Mouse (Mus musculus) embryonic facial prominence, embryonic 13.5 days (tissue): ENCODE measurements around the gene Kiz. TPM values are rescaled to one million over a fixed set of nuclear protein-coding genes. Genes with fewer than 3 reads are reported as not detected.

Source experiments
- ATAC-seq: fragments of 200-750 bp; cut with Nextera tagmentation; 2 replicates; pipeline ENCODE4 v1.8.0; 2017; ENCODE audit warnings: low read depth; ENCODE audit not compliant: insufficient number of reproducible peaks, insufficient read depth, low FRiP score, low TSS enrichment
- H3K27ac ChIP-seq: fragments of 300-500 bp; sonication (generic); 2 replicates; pipeline ENCODE4 v1.5.1; 2015; ENCODE audit warnings: moderate library complexity, mild to moderate bottlenecking, inconsistent platforms
- H3K27me3 ChIP-seq: fragments of 300-500 bp; sonication (generic); 2 replicates; pipeline ENCODE4 v1.6.1; 2015; ENCODE audit warnings: mild to moderate bottlenecking, inconsistent platforms
- H3K36me3 ChIP-seq: fragments of 300-500 bp; sonication (generic); 2 replicates; pipeline ENCODE4 v1.6.1; 2015; ENCODE audit warnings: mild to moderate bottlenecking, inconsistent platforms
- H3K4me1 ChIP-seq: fragments of 300-500 bp; sonication (generic); 2 replicates; pipeline ENCODE4 v1.6.1; 2015; ENCODE audit warnings: inconsistent platforms
- H3K4me2 ChIP-seq: fragments of 300-500 bp; sonication (generic); 2 replicates; pipeline ENCODE4 v1.6.1; 2015; ENCODE audit warnings: moderate library complexity, mild to moderate bottlenecking, inconsistent platforms
- H3K4me3 ChIP-seq: fragments of 300-500 bp; sonication (generic); 2 replicates; pipeline ENCODE4 v1.5.1; 2015; ENCODE audit warnings: mild to moderate bottlenecking, inconsistent platforms
- H3K9ac ChIP-seq: fragments of 300-500 bp; sonication (generic); 2 replicates; pipeline ENCODE4 v1.6.1; 2015; ENCODE audit warnings: mild to moderate bottlenecking, inconsistent platforms
- H3K9me3 ChIP-seq: fragments of 300-500 bp; sonication (generic); 2 replicates; pipeline ENCODE4 v1.6.1; 2016; ENCODE audit warnings: inconsistent platforms
- WGBS: fragments of 180-500 bp; shearing (Covaris S2); methylation state at CpG from one replicate; pipeline ENCODE4 v1.1.7; 2015; ENCODE audit warnings: mixed read lengths; 5-methylcytosine and 5-hydroxymethylcytosine counted together
- polyA plus RNA-seq: library from polyadenylated mRNA; unstranded; fragments of >200 nt; fragmentation: Nextera tagmentation; extraction: Ambion mirVana; gene quantifications from 2 replicates; pipeline ENCODE4 v1.2.1, GENCODE M21; 2015

Kiz gene
- 31.0 and 31.2 TPM in 2 replicates for polyA plus RNA-seq

DNA sequence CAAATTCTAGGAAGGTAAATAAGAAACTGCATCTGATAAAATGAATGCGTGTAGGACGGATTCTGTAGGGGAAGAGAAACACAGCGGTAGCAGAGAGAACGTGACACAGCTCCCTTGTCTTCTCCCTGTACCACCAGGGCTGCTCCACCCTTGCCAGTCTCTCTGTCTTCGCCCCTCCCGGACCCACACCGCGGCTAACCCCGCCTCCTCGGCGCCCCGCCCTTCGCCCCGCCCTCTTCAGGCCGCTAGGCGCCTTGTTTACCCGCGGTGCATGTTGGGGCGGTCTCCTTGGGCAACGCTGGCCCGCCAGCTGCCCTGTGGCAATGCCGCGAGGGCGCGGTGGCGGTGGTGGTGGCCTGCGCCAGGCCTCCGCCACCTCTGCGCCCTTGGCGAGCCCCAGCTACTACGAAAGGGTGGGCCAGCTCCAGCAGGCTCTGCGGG, at the start of gene Kiz:
TSS of gene Kiz (plus strand) at position 266 of the 441 bp plus-strand sequence.
- no peaks in the 10 kb centered on the region for H3K27me3 ChIP-seq
- H3K4me1 ChIP-seq = 0 out of 2 replicates have a peak, but pooled peaks cover 2% of the 10 kb centered on the region
- peak; percentile 98 for ATAC-seq
- no peaks in the 10 kb centered on the region for H3K9me3 ChIP-seq
- no peaks in the 10 kb centered on the region for H3K36me3 ChIP-seq
- peak within 1 kb of the TSS; percentile 88 for H3K9ac ChIP-seq
- H3K27ac ChIP-seq = peak within 1 kb of the TSS; percentile 78
- peak within 1 kb of the TSS; percentile 70 for H3K4me2 ChIP-seq
- under 1% methylated on average over 32 of the region's 32 CpGs for WGBS
- H3K4me3 ChIP-seq = peak within 1 kb of the TSS; percentile 90

DNA sequence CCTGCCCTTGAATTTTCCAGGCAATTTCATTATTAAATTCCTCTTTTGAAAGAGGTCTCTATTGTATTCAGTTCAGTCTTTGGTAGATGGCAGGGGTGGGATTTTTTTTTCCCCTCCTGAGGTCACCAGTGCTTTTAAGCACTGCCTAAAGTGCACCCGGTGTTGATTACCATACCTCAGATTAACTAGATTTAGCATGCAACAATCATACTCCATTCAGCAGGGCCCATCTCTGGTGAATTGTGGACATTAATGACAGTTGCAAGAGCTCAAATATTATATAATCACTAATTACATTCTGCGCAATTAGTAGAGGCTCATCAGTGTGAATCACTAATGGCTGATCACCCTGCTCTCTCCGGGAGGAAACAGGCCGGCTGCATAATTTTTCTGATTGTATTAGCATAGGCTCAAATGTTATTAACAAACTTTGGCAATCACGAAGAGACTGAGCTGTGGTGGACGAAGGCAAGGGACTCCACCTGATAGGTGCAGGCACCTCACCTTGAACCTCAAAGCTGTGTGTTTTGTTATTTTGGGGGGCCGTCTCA, 45.9 kb upstream of the Kiz start:
- H3K4me3 ChIP-seq = no peak overlapping the region
- H3K9ac ChIP-seq = no peak overlapping the region
- WGBS = 84% methylated on average over 7 of the region's 7 CpGs

GRCm38 (mm10) chr2:146810695-146811094, 45.0 kb upstream of the Kiz start:
- Histone ChIP-seq H3K9me3 (no peaks in the 10 kb centered on the region), H3K4me1 (peaks cover 11% of the 10 kb centered on the region), H3K36me3 (no peaks in the 10 kb centered on the region), H3K4me3 (peak overlapping the region; percentile 18), H3K27ac (peak overlapping the region; percentile 83), H3K4me2 (peak overlapping the region; percentile 54), H3K9ac (no peak overlapping the region; the same call in 1 of the 2 replicates), H3K27me3 (no peaks in the 10 kb centered on the region)
- 29% methylated on average over 13 of the region's 13 CpGs for WGBS
- peak; percentile 76 for ATAC-seq

More for the DNA sequence above, 45.9 kb upstream of the Kiz start:
- no peaks in the 10 kb centered on the region for H3K27me3 ChIP-seq
- no peak overlapping the region for H3K4me2 ChIP-seq
- no peaks in the 10 kb centered on the region for H3K36me3 ChIP-seq
- H3K4me1 ChIP-seq = peaks cover 11% of the 10 kb centered on the region
- H3K9me3 ChIP-seq = no peaks in the 10 kb centered on the region
- no peak for ATAC-seq
- H3K27ac ChIP-seq = no peak overlapping the region

- no peak for ATAC-seq
- Histone ChIP-seq H3K9me3 (no peaks in the 10 kb centered on the region), H3K27me3 (no peaks in the 10 kb centered on the region), H3K4me2 (no peak overlapping the region), H3K27ac (no peak overlapping the region), H3K4me1 (peaks cover 8% of the 10 kb centered on the region), H3K9ac (no peak overlapping the region), H3K4me3 (no peak overlapping the region), H3K36me3 (no peaks in the 10 kb centered on the region)
- 64% methylated on average over 7 of the region's 7 CpGs for WGBS
Measured at GRCm38 (mm10) chr2:146814978-146815377, 40.7 kb upstream of the Kiz start.

GRCm38 (mm10) chr2:146819065-146819464, 36.6 kb upstream of the Kiz start:
- Histone ChIP-seq H3K9ac (no peak overlapping the region), H3K9me3 (no peaks in the 10 kb centered on the region), H3K4me1 (0 out of 2 replicates have a peak, but pooled peaks cover 4% of the 10 kb centered on the region), H3K36me3 (no peaks in the 10 kb centered on the region), H3K27ac (no peak overlapping the region), H3K4me3 (no peak overlapping the region), H3K4me2 (no peak overlapping the region), H3K27me3 (peaks cover 3% of the 10 kb centered on the region; the same call in 1 of the 2 replicates)
- no peak for ATAC-seq
- WGBS = 41% methylated on average over 4 of the region's 4 CpGs

DNA sequence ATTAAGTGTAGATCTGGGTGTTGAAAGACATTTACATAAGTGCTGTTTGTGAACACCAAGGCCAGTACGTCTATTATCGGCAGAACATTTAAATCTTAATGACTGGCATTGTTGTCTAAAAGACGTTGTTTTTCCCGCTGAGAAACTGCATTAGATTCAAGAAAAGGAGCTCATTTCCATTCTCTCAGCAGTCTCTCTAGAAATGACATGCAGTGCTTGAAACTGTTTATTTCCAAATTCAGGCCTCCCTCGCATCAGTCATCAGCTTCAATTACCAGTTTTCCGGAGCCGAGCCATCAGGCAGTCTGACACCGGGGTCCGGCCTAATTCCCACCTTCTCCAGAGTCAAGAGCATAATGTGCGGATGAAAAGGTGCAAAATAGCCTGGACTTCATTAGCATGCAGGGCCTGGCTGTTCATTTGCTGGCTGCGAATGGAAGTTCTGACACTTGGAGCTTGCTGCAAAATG, 32.1 kb upstream of the Kiz start:
- WGBS = 38% methylated on average over 11 of the region's 11 CpGs

DNA sequence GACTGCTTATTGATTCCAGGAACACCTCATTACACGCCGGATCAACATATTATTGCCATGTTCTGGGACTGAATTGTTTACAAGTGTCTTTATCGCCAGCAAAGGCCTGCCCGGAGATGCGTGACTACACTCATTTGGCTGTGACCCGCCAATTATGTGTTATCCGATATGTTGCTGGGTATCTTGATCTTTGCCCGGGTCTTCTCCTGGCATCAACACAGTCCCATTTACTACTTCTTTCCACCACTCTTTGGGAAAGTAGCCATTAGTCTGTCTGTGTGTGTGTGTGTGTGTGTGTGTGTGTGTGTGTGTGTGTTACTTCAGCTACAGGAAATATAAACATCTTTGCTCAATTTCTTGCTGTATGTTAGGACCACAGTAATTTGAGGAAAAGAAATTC, 31.6 kb upstream of the Kiz start:
- Histone ChIP-seq H3K36me3 (no peaks in the 10 kb centered on the region), H3K9me3 (no peaks in the 10 kb centered on the region), H3K4me3 (no peak overlapping the region), H3K27ac (no peak overlapping the region), H3K4me1 (0 out of 2 replicates have a peak, but pooled peaks cover 4% of the 10 kb centered on the region), H3K9ac (no peak overlapping the region), H3K4me2 (no peak overlapping the region), H3K27me3 (peaks cover 35% of the 10 kb centered on the region)
- no peak for ATAC-seq
- WGBS = 26% methylated on average over 8 of the region's 8 CpGs

More for the DNA sequence above, 32.1 kb upstream of the Kiz start:
- Histone ChIP-seq H3K9ac (no peak overlapping the region), H3K4me2 (no peak overlapping the region), H3K9me3 (no peaks in the 10 kb centered on the region), H3K4me1 (0 out of 2 replicates have a peak, but pooled peaks cover 4% of the 10 kb centered on the region), H3K36me3 (no peaks in the 10 kb centered on the region), H3K27me3 (peaks cover 29% of the 10 kb centered on the region), H3K4me3 (no peak overlapping the region), H3K27ac (no peak overlapping the region)
- no peak for ATAC-seq

- WGBS = 80% methylated on average over 4 of the region's 4 CpGs
- Histone ChIP-seq H3K27ac (no peak overlapping the region), H3K4me1 (0 out of 2 replicates have a peak, but pooled peaks cover 4% of the 10 kb centered on the region), H3K9ac (no peak overlapping the region), H3K36me3 (no peaks in the 10 kb centered on the region), H3K9me3 (no peaks in the 10 kb centered on the region), H3K4me3 (no peak overlapping the region), H3K4me2 (no peak overlapping the region), H3K27me3 (peaks cover 70% of the 10 kb centered on the region)
- ATAC-seq = no peak
Measured at GRCm38 (mm10) chr2:146828006-146828405, 27.7 kb upstream of the Kiz start.

DNA sequence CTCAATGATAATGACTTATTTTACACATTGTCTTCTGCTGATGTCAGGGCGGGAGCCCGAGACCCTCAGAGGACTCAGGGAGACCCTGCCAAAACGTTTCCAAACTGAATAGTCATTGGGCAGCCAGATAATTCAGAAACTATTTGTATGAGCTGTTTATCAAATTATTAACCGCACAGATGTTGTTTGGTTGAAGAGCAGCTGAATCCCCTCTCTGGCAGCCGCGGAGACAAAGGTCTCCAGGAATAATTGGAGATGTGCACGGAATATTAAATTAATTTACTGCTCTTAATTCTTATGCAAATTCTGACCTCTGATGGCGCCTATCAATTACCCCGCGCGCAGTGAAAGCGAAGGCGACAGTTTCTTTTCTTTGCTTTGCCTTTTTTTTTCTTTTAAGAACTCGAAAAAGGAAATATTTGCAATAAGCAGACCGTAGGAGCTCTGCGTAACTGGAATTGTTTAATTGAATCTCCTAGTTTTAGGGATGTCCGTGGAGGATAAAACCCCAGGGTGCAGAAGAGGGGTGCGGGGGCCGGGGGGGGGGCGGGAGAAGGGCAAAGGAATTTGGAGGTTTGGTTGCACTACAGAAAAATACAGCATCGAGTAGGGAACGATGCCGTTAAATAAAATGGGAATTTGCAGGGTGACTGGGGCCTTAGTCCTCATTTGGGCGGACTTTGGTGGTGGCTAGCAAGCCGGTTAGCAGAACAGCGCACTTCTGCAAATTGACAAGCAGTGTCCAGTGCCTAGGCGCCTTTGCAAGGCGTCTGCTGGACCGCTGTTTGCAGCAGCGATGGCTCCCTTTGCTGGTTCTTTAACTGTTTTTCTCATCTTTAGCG, 22.2 kb upstream of the Kiz start:
- H3K9ac ChIP-seq = no peak overlapping the region
- no peak overlapping the region for H3K27ac ChIP-seq
- no peaks in the 10 kb centered on the region for H3K9me3 ChIP-seq
- H3K27me3 ChIP-seq = peaks cover 96% of the 10 kb centered on the region
- WGBS = 4% methylated on average over 31 of the region's 31 CpGs
- H3K36me3 ChIP-seq = no peaks in the 10 kb centered on the region
- peaks cover 17% of the 10 kb centered on the region for H3K4me1 ChIP-seq
- H3K4me3 ChIP-seq = no peak overlapping the region
- no peak overlapping the region for H3K4me2 ChIP-seq
- ATAC-seq = no peak

DNA sequence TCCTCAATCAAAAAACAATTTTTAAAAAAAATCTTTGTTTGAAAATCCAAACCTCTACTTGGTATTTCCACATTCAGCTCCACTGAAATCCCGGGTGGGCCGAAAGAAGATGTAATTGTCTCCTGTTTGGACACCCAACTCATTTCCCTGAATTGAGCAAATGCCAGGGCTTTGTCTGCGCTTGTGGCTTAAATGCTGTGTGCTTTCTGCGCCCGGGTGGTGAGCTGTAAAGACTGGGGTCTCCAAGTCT, 21.7 kb upstream of the Kiz start:
- WGBS = under 1% methylated on average over 5 of the region's 5 CpGs

GRCm38 (mm10) chr2:146834314-146835201, 21.1 kb upstream of the Kiz start:
- no peak overlapping the region for H3K27ac ChIP-seq
- no peaks in the 10 kb centered on the region for H3K9me3 ChIP-seq
- no peak for ATAC-seq
- no peak overlapping the region for H3K9ac ChIP-seq
- peak overlapping the region; percentile 27 for H3K4me3 ChIP-seq
- H3K4me2 ChIP-seq = peak overlapping the region; percentile 44
- WGBS = 1% methylated on average over 63 of the region's 63 CpGs
- peaks cover 21% of the 10 kb centered on the region for H3K4me1 ChIP-seq
- H3K27me3 ChIP-seq = peaks cover 97% of the 10 kb centered on the region
- H3K36me3 ChIP-seq = no peaks in the 10 kb centered on the region

More for the DNA sequence above, 21.7 kb upstream of the Kiz start:
- Histone ChIP-seq H3K9me3 (no peaks in the 10 kb centered on the region), H3K27me3 (peaks cover 96% of the 10 kb centered on the region), H3K4me3 (peak overlapping the region; percentile 27; the same call in 1 of the 2 replicates), H3K4me1 (peaks cover 17% of the 10 kb centered on the region), H3K9ac (no peak overlapping the region), H3K27ac (no peak overlapping the region), H3K36me3 (no peaks in the 10 kb centered on the region), H3K4me2 (peak overlapping the region; percentile 44)
- ATAC-seq = no peak
